Mouse (Mus musculus) ES-E14 (cell line): Measurements from ENCODE around the gene Stat5a. TPM values are rescaled to one million over a fixed set of nuclear protein-coding genes. Genes with fewer than 3 reads are reported as not detected.

Experiments
- DNase-seq: peaks from one replicate; pipeline ENCODE4 v3.0.0-alpha.2; 2013; ENCODE audit warnings: low read depth, low spot score
- H3K27ac ChIP-seq: 2 replicates; pipeline ENCODE4 v1.5.1; 2012; ENCODE audit warnings: low read depth, mild to moderate bottlenecking, low read length, moderate library complexity, mixed read lengths; ENCODE audit not compliant: poor library complexity, insufficient read depth, severe bottlenecking
- H3K36me3 ChIP-seq: 2 replicates; pipeline ENCODE4 v1.6.1; 2012; ENCODE audit warnings: mild to moderate bottlenecking, low read length, moderate library complexity, mixed read lengths; ENCODE audit not compliant: control insufficient read depth, poor library complexity, insufficient read depth, severe bottlenecking
- H3K4me1 ChIP-seq, 2 experiments: fragments of 150-350 bp in 1 of 2; sonication (generic) in 1 of 2; 2 replicates each; pipeline ENCODE4 v1.6.1; 2012; ENCODE audit warnings: low read length in 2 of 2, mild to moderate bottlenecking in 1 of 2, mixed read lengths in 1 of 2; ENCODE audit not compliant: control insufficient read depth in 2 of 2, insufficient read depth in 2 of 2, poor library complexity in 1 of 2
- H3K4me3 ChIP-seq, 2 experiments: fragments of 150-350 bp in 1 of 2; sonication (generic) in 1 of 2; 2 replicates each; pipeline ENCODE4 v1.5.1; 2012; ENCODE audit warnings: low read length in 2 of 2, low read depth in 1 of 2, mild to moderate bottlenecking in 1 of 2, mixed read lengths in 1 of 2; ENCODE audit not compliant: insufficient read depth in 1 of 2, poor library complexity in 1 of 2, severe bottlenecking in 1 of 2
- H3K9ac ChIP-seq: 2 replicates; pipeline ENCODE4 v1.6.1; 2012; ENCODE audit warnings: low read depth, mild to moderate bottlenecking, low read length, mixed read lengths; ENCODE audit not compliant: poor library complexity, insufficient read depth, severe bottlenecking
- H3K9me3 ChIP-seq: fragments of 150-350 bp; sonication (generic); 2 replicates; pipeline ENCODE4 v1.6.1; 2012; ENCODE audit warnings: low read depth, mild to moderate bottlenecking, low read length; ENCODE audit not compliant: control insufficient read depth, insufficient read depth
- CHD2 ChIP-seq: IDR thresholded peaks from 2 replicates; pipeline ENCODE4 v1.6.1; 2014; ENCODE audit warnings: mild to moderate bottlenecking, low read depth, low read length, inconsistent platforms
- HCFC1 ChIP-seq: IDR thresholded peaks from 2 replicates; pipeline ENCODE4 v1.6.1; 2012; ENCODE audit warnings: low read length, inconsistent platforms, borderline replicate concordance; ENCODE audit not compliant: insufficient read depth
- MAFK ChIP-seq: IDR thresholded peaks from 2 replicates; pipeline ENCODE4 v1.6.1; 2014; ENCODE audit warnings: mild to moderate bottlenecking, low read depth, low read length, inconsistent platforms; ENCODE audit not compliant: insufficient read depth
- ZC3H11A ChIP-seq: IDR thresholded peaks from 2 replicates; pipeline ENCODE4 v1.6.1; 2012; ENCODE audit warnings: low read depth, mild to moderate bottlenecking, inconsistent platforms, low read length, borderline replicate concordance
- ZNF384 ChIP-seq: IDR thresholded peaks from 2 replicates; pipeline ENCODE4 v1.6.1; 2012; ENCODE audit warnings: low read depth, low read length, inconsistent platforms
- in situ Hi-C, 2 experiments: fragments of 600-800 bp; cut with MboI; formaldehyde crosslinking; loops; one replicate each; pipeline ENCODE4 v1.15.1; 2025; ENCODE audit warnings: low sequenced_read_pairs in 2 of 2, inconsistent platforms in 1 of 2; ENCODE audit not compliant: unreplicated experiment in 2 of 2
- total RNA-seq: library from RNA; depleted of rRNA; stranded (reverse); fragments of 300-350 nt; gene quantifications from 2 replicates; pipeline ENCODE4 v1.2.3, GENCODE M21; 2012

Gene Stat5a
- total RNA-seq, 1 experiment: 1.7 TPM

GRCm38 (mm10) chr11:100920887-100921624, 61.9 kb downstream of the Stat5a start:
- in situ Hi-C loops: no loop called here
- H3K27ac ChIP-seq: no peak overlapping the region
- no peak overlapping the region for H3K9ac ChIP-seq
- no peak for TF ChIP-seq CHD2
- no peak for TF ChIP-seq ZNF384
- no peak for TF ChIP-seq ZC3H11A
- TF ChIP-seq MAFK: no peak
- no peak for TF ChIP-seq HCFC1
- H3K4me3 ChIP-seq: no peak overlapping the region
- H3K4me1 ChIP-seq: no peaks in the 10 kb centered on the region
- no peak for DNase-seq
- H3K9me3 ChIP-seq: no peaks in the 10 kb centered on the region
- H3K36me3 ChIP-seq: peaks cover 1% of the 10 kb centered on the region; the same call in 1 of the 2 replicates

GRCm38 (mm10) chr11:100924386-100924919, 65.3 kb downstream of the Stat5a start:
- no peak for DNase-seq
- H3K4me3 ChIP-seq: no peak overlapping the region
- in situ Hi-C loops: no loop called here
- H3K9ac ChIP-seq: no peak overlapping the region
- no peak for TF ChIP-seq HCFC1
- no peak for TF ChIP-seq CHD2
- TF ChIP-seq ZNF384: no peak
- TF ChIP-seq MAFK: no peak
- TF ChIP-seq ZC3H11A: no peak
- no peaks in the 10 kb centered on the region for H3K9me3 ChIP-seq
- H3K4me1 ChIP-seq: no peaks in the 10 kb centered on the region
- no peaks in the 10 kb centered on the region for H3K36me3 ChIP-seq
- H3K27ac ChIP-seq: no peak overlapping the region

GRCm38 (mm10) chr11:100927386-100927785, 68.2 kb downstream of the Stat5a start:
- H3K27ac ChIP-seq: no peak overlapping the region
- no peak for DNase-seq
- no peaks in the 10 kb centered on the region for H3K9me3 ChIP-seq
- peaks cover 3% of the 10 kb centered on the region; the same call in 1 of the 2 replicates for H3K36me3 ChIP-seq
- H3K4me1 ChIP-seq: peaks cover 1 to 8% of the 10 kb centered on the region in 2 experiments; a peak in 2 of 4 replicates
- TF ChIP-seq ZNF384 (no peak), HCFC1 (no peak), MAFK (no peak), ZC3H11A (no peak), CHD2 (no peak)
- no peak overlapping the region for H3K4me3 ChIP-seq
- no peak overlapping the region; the same call in 1 of the 2 replicates for H3K9ac ChIP-seq
- in situ Hi-C loops: no loop called here

- DNase-seq: no peak
- H3K36me3 ChIP-seq: peaks cover 3% of the 10 kb centered on the region
- H3K27ac ChIP-seq: no peak overlapping the region
- no peak overlapping the region for H3K4me3 ChIP-seq
- no peak overlapping the region for H3K9ac ChIP-seq
- H3K4me1 ChIP-seq: peaks cover 7 to 15% of the 10 kb centered on the region in 2 experiments; a peak in 3 of 4 replicates
- TF ChIP-seq ZNF384: no peak
- in situ Hi-C loops: no loop called here
- no peaks in the 10 kb centered on the region for H3K9me3 ChIP-seq
These were observed 71.5 kb downstream of the Stat5a start for GRCm38 (mm10) chr11:100930611-100931010.
